Mouse (Mus musculus) bone marrow macrophage, adult 2 months (primary cell): ENCODE data around the gene Gipc3.

Experiments used
- CTCF ChIP-seq: IDR thresholded peaks from 2 replicates; pipeline ENCODE4 v1.5.1; 2012; ENCODE audit warnings: low read depth, mild to moderate bottlenecking, low read length, moderate library complexity
- POLR2A ChIP-seq: IDR thresholded peaks from 2 replicates; pipeline ENCODE4 v1.6.1; 2012; ENCODE audit warnings: mild to moderate bottlenecking, low read depth, low read length, borderline replicate concordance

DNA sequence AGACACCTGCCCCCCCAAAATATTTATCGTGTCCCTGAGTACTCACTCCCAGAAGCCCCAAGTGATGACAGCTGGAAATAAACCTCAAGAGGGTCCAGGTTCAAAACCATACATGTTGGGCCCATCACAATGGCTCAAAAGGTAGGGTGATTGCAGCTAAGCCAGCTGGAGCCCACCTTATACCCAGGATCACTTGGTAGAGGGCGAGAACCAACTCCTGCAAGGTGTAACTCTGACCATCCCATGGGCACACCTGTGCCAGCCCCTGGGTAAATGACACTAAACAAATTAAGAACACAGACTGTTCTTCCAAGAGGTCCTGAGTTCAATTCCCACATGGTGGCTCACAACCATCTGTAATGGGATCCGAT lies 36.1 kb upstream of the Gipc3 start:
- no peak for TF ChIP-seq CTCF
- TF ChIP-seq POLR2A, result no peak
